Mouse (Mus musculus): ENCODE measurements at regions not wholly inside any gene's neighbourhood (a gene's known extent, or its start where the extent isn't known, plus 50 kb on each side); places are given as distances from the start of the nearest gene placed in this dataset.

- Histone ChIP-seq H3K36me3 (ENCODE audit: control insufficient read depth, insufficient read depth, low read length) (no peaks in the 10 kb centered on the region), H3K4me1 (replicated peaks; ENCODE audit: control insufficient read depth, insufficient read depth, low read length) (no peaks in the 10 kb centered on the region), H3K9ac (ENCODE audit: low read length) (no peak overlapping the region), H3K4me2 (ENCODE audit: low read depth, low read length) (no peak overlapping the region), H3K27me3 (ENCODE audit: control insufficient read depth, insufficient read depth, low read depth, low read length) (no peaks in the 10 kb centered on the region), H3K27ac (ENCODE audit: low read length) (no peak overlapping the region), H3K4me3 (ENCODE audit: low read length) (no peak overlapping the region), H3K9me3 (ENCODE audit: control insufficient read depth, low read length) (no peaks in the 10 kb centered on the region)
- WGBS: 49% methylated on average over 6 of the region's 6 CpGs
- no peak for ATAC-seq (ENCODE audit: low read depth)
These were observed 192.0 kb downstream of the Gm26897 start for GRCm38 (mm10) chr5:111925757-111926156.

- Histone ChIP-seq H3K4me1 (replicated peaks; ENCODE audit: control insufficient read depth, insufficient read depth, low read length) (no peaks in the 10 kb centered on the region), H3K4me3 (ENCODE audit: low read length) (no peak overlapping the region), H3K27ac (ENCODE audit: low read length) (no peak overlapping the region), H3K4me2 (ENCODE audit: low read depth, low read length) (no peak overlapping the region), H3K36me3 (ENCODE audit: control insufficient read depth, insufficient read depth, low read length) (no peaks in the 10 kb centered on the region), H3K27me3 (ENCODE audit: control insufficient read depth, insufficient read depth, low read depth, low read length) (no peaks in the 10 kb centered on the region), H3K9me3 (ENCODE audit: control insufficient read depth, low read length) (no peaks in the 10 kb centered on the region; the same call in 1 of the 2 replicates), H3K9ac (ENCODE audit: low read length) (no peak overlapping the region)
- WGBS: 50% methylated on average over 15 of the region's 15 CpGs
- no peak for ATAC-seq (ENCODE audit: low read depth)
These were observed 195.7 kb downstream of the Gm26897 start for GRCm38 (mm10) chr5:111929180-111929990.

- ATAC-seq (ENCODE audit: low read depth): no peak
- no peak overlapping the region for H3K27ac ChIP-seq (ENCODE audit: low read length)
- H3K4me2 ChIP-seq (ENCODE audit: low read depth, low read length): no peak overlapping the region
- H3K9ac ChIP-seq (ENCODE audit: low read length): no peak overlapping the region
- H3K4me3 ChIP-seq (ENCODE audit: low read length): no peak overlapping the region
- H3K4me1 ChIP-seq (replicated peaks; ENCODE audit: control insufficient read depth, insufficient read depth, low read length): no peaks in the 10 kb centered on the region
- H3K36me3 ChIP-seq (ENCODE audit: control insufficient read depth, insufficient read depth, low read length): no peaks in the 10 kb centered on the region
- WGBS: 15% methylated on average over 3 of the region's 3 CpGs
- H3K9me3 ChIP-seq (ENCODE audit: control insufficient read depth, low read length): no peaks in the 10 kb centered on the region; the same call in 1 of the 2 replicates
- no peaks in the 10 kb centered on the region for H3K27me3 ChIP-seq (ENCODE audit: control insufficient read depth, insufficient read depth, low read depth, low read length)
These were observed 196.2 kb downstream of the Gm26897 start for GRCm38 (mm10) chr5:111929991-111930339.

- H3K4me2 ChIP-seq (ENCODE audit: low read depth, low read length): no peak overlapping the region
- no peaks in the 10 kb centered on the region for H3K27me3 ChIP-seq (ENCODE audit: control insufficient read depth, insufficient read depth, low read depth, low read length)
- no peak overlapping the region for H3K4me3 ChIP-seq (ENCODE audit: low read length)
- WGBS: 68% methylated on average over 3 of the region's 3 CpGs
- H3K4me1 ChIP-seq (replicated peaks; ENCODE audit: control insufficient read depth, insufficient read depth, low read length): no peaks in the 10 kb centered on the region
- H3K9ac ChIP-seq (ENCODE audit: low read length): no peak overlapping the region
- H3K36me3 ChIP-seq (ENCODE audit: control insufficient read depth, insufficient read depth, low read length): no peaks in the 10 kb centered on the region
- no peak for ATAC-seq (ENCODE audit: low read depth)
- H3K9me3 ChIP-seq (ENCODE audit: control insufficient read depth, low read length): no peaks in the 10 kb centered on the region; the same call in 1 of the 2 replicates
- no peak overlapping the region for H3K27ac ChIP-seq (ENCODE audit: low read length)
These were observed 198.0 kb downstream of the Gm26897 start for GRCm38 (mm10) chr5:111931733-111932132.

- H3K9me3 ChIP-seq (ENCODE audit: control insufficient read depth, low read length): no peaks in the 10 kb centered on the region; the same call in 1 of the 2 replicates
- no peak overlapping the region for H3K4me3 ChIP-seq (ENCODE audit: low read length)
- 82% methylated on average over 3 of the region's 3 CpGs for WGBS
- no peaks in the 10 kb centered on the region for H3K36me3 ChIP-seq (ENCODE audit: control insufficient read depth, insufficient read depth, low read length)
- no peaks in the 10 kb centered on the region for H3K4me1 ChIP-seq (replicated peaks; ENCODE audit: control insufficient read depth, insufficient read depth, low read length)
- H3K27me3 ChIP-seq (ENCODE audit: control insufficient read depth, insufficient read depth, low read depth, low read length): no peaks in the 10 kb centered on the region
- no peak for ATAC-seq (ENCODE audit: low read depth)
- no peak overlapping the region for H3K9ac ChIP-seq (ENCODE audit: low read length)
- no peak overlapping the region for H3K27ac ChIP-seq (ENCODE audit: low read length)
- H3K4me2 ChIP-seq (ENCODE audit: low read depth, low read length): no peak overlapping the region
These were observed 201.8 kb downstream of the Gm26897 start for GRCm38 (mm10) chr5:111935381-111936134.

GRCm38 (mm10) chr5:111941831-111942230 is 208.1 kb downstream of the Gm26897 start:
- 61% methylated on average over 16 of the region's 16 CpGs for WGBS

GRCm38 (mm10) chr5:111942792-111943191 is 209.1 kb downstream of the Gm26897 start:
- no peak overlapping the region for H3K27ac ChIP-seq (ENCODE audit: low read length)
- no peaks in the 10 kb centered on the region; the same call in 1 of the 2 replicates for H3K27me3 ChIP-seq (ENCODE audit: control insufficient read depth, insufficient read depth, low read depth, low read length)
- WGBS: 80% methylated on average over 2 of the region's 2 CpGs

More at GRCm38 (mm10) chr5:111941831-111942230, 208.1 kb downstream of the Gm26897 start:
- Histone ChIP-seq H3K27me3 (ENCODE audit: control insufficient read depth, insufficient read depth, low read depth, low read length) (no peaks in the 10 kb centered on the region; the same call in 1 of the 2 replicates), H3K9ac (ENCODE audit: low read length) (no peak overlapping the region), H3K4me2 (ENCODE audit: low read depth, low read length) (no peak overlapping the region), H3K4me1 (replicated peaks; ENCODE audit: control insufficient read depth, insufficient read depth, low read length) (no peaks in the 10 kb centered on the region), H3K9me3 (ENCODE audit: control insufficient read depth, low read length) (no peaks in the 10 kb centered on the region), H3K27ac (ENCODE audit: low read length) (no peak overlapping the region), H3K36me3 (ENCODE audit: control insufficient read depth, insufficient read depth, low read length) (no peaks in the 10 kb centered on the region), H3K4me3 (ENCODE audit: low read length) (no peak overlapping the region)
- no peak for ATAC-seq (ENCODE audit: low read depth)

GRCm38 (mm10) chr5:111943337-111944162 is 209.8 kb downstream of the Gm26897 start:
- Histone ChIP-seq H3K9me3 (ENCODE audit: control insufficient read depth, low read length) (no peaks in the 10 kb centered on the region), H3K27me3 (ENCODE audit: control insufficient read depth, insufficient read depth, low read depth, low read length) (no peaks in the 10 kb centered on the region; the same call in 1 of the 2 replicates), H3K36me3 (ENCODE audit: control insufficient read depth, insufficient read depth, low read length) (no peaks in the 10 kb centered on the region), H3K4me2 (ENCODE audit: low read depth, low read length) (no peak overlapping the region), H3K9ac (ENCODE audit: low read length) (no peak overlapping the region), H3K27ac (ENCODE audit: low read length) (no peak overlapping the region), H3K4me1 (replicated peaks; ENCODE audit: control insufficient read depth, insufficient read depth, low read length) (no peaks in the 10 kb centered on the region), H3K4me3 (ENCODE audit: low read length) (no peak overlapping the region)
- 65% methylated on average over 21 of the region's 21 CpGs for WGBS
- no peak for ATAC-seq (ENCODE audit: low read depth)

More at GRCm38 (mm10) chr5:111942792-111943191, 209.1 kb downstream of the Gm26897 start:
- H3K4me1 ChIP-seq (replicated peaks; ENCODE audit: control insufficient read depth, insufficient read depth, low read length): no peaks in the 10 kb centered on the region
- H3K4me2 ChIP-seq (ENCODE audit: low read depth, low read length): no peak overlapping the region
- no peaks in the 10 kb centered on the region for H3K36me3 ChIP-seq (ENCODE audit: control insufficient read depth, insufficient read depth, low read length)
- no peak overlapping the region for H3K9ac ChIP-seq (ENCODE audit: low read length)
- no peak for ATAC-seq (ENCODE audit: low read depth)
- no peaks in the 10 kb centered on the region for H3K9me3 ChIP-seq (ENCODE audit: control insufficient read depth, low read length)
- no peak overlapping the region for H3K4me3 ChIP-seq (ENCODE audit: low read length)

All from lung, embryonic 16.5 days (tissue).